Mouse (Mus musculus): ENCODE results near the gene Sycp3. TPM values are rescaled to one million over a fixed set of nuclear protein-coding genes. Genes with fewer than 3 reads are reported as not detected.
"Not testable (repeated sequence)": the region's sequence is repeated elsewhere in the genome, so short reads cannot be mapped to it uniquely, and the experiment has no call there.

Sycp3 gene
- polyA plus RNA-seq, 1 experiment = not detected

DNA sequence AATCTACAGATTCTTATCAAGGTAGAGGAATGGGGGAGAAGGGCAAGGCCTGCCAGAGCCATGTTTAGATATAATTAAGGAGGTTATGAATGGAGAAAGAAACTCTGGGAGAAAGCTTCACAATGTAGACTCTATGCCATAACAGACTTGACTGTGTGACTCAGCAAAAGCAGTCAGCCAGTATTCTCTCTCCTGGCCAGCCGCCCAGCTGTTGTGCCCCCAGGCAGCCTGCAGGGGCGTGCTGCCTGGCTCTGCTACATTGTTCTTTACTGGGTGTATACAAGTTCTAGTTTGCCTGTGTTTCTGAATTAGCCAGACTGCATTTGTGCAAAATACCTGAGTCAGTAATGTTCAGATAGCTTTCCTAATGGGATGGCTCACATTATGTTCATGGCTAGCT is 55.1 kb downstream of the Sycp3 start:
- no peak for TF ChIP-seq POLR2A (IDR thresholded peaks at IDR 0.05; ENCODE audit: control insufficient read depth, extremely low read depth, insufficient read depth, low read length, poor library complexity)
- TF ChIP-seq CTCF (IDR thresholded peaks at IDR 0.05; ENCODE audit: borderline replicate concordance, control insufficient read depth, extremely low read depth, insufficient read depth, low read length, poor library complexity) = no peak
- H3K27me3 ChIP-seq (ENCODE audit: control insufficient read depth, insufficient read depth, low read length) = no peaks in the 10 kb centered on the region
- H3K36me3 ChIP-seq (ENCODE audit: control insufficient read depth, insufficient read depth, low read length) = no peaks in the 10 kb centered on the region
- H3K4me1 ChIP-seq (replicated peaks; ENCODE audit: control insufficient read depth, insufficient read depth, low read length) = no peaks in the 10 kb centered on the region
- DNase-seq = peak; percentile 20
- WGBS = 56% methylated on average over 2 of the region's 2 CpGs
- H3K27ac ChIP-seq (ENCODE audit: control insufficient read depth, insufficient read depth, low read length) = no peak overlapping the region
- H3K4me3 ChIP-seq (ENCODE audit: control insufficient read depth, insufficient read depth, low read length) = no peak overlapping the region

DNA sequence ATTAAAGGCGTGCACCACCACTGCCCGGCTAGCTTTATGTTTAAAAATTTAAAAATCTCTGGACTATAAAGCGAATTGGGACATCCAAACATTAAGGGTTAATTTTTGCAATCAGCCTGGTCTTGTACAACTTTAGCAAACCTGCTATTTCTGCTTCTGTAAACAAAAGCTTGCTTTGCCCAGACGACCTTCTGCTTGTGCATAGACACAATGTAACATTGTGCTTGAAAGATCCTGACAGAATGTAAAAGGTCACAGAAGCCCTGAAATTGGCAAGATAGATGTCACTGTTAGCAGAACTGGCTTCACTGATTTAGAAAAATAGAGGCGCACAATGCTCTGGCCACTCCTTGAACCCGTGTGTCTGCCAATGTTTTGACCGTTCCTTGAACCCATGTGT is 55.7 kb downstream of the Sycp3 start:
- not testable (repeated sequence) for H3K4me1 ChIP-seq (replicated peaks; ENCODE audit: control insufficient read depth, insufficient read depth, low read length); DNase-seq; H3K27me3 ChIP-seq (ENCODE audit: control insufficient read depth, insufficient read depth, low read length); H3K27ac ChIP-seq (ENCODE audit: control insufficient read depth, insufficient read depth, low read length); H3K36me3 ChIP-seq (ENCODE audit: control insufficient read depth, insufficient read depth, low read length); H3K4me3 ChIP-seq (ENCODE audit: control insufficient read depth, insufficient read depth, low read length)
- WGBS = 96% methylated on average over 7 of the region's 7 CpGs

DNA sequence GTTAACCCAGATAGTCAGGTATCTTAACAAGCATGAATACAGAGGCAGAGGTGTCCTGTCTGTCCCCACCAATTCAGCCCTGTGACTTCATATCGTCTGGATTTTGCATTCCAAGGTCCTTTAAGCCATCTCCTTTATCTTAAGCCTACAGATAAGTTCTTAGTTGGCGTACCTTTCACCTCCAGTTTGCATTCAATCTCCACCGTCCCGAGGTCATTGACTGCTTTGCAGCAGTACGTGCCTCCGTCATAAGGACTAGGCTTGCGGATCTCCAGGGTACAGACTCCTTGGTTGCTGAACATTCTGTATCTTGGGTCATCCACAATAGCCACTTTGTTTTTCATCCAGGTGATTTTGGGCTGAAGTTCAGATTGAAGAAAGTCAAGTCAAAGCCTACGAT is 63.4 kb downstream of the Sycp3 start:
- Histone ChIP-seq H3K36me3 (ENCODE audit: control insufficient read depth, insufficient read depth, low read length) (no peaks in the 10 kb centered on the region), H3K4me3 (ENCODE audit: control insufficient read depth, insufficient read depth, low read length) (no peak overlapping the region), H3K27me3 (ENCODE audit: control insufficient read depth, insufficient read depth, low read length) (no peaks in the 10 kb centered on the region), H3K4me1 (replicated peaks; ENCODE audit: control insufficient read depth, insufficient read depth, low read length) (no peaks in the 10 kb centered on the region), H3K27ac (ENCODE audit: control insufficient read depth, insufficient read depth, low read length) (no peak overlapping the region)
- DNase-seq = no peak
- TF ChIP-seq CTCF (IDR thresholded peaks at IDR 0.05; ENCODE audit: borderline replicate concordance, control insufficient read depth, extremely low read depth, insufficient read depth, low read length, poor library complexity) = no peak
- TF ChIP-seq POLR2A (IDR thresholded peaks at IDR 0.05; ENCODE audit: control insufficient read depth, extremely low read depth, insufficient read depth, low read length, poor library complexity) = no peak
- 95% methylated on average over 8 of the region's 8 CpGs for WGBS

Other genes starting within 250 kb of the Sycp3 start
- gene Dram1, start 80.5 kb upstream of the Sycp3 start, polyA plus RNA-seq (2012; rRNA removed) = 19.3 and 24.9 TPM in 2 replicates
- gene Gnptab, start 80.4 kb upstream of the Sycp3 start, polyA plus RNA-seq (2012; rRNA removed) = 14.3 and 16.0 TPM in 2 replicates
- 28.7 and 44.0 TPM in 2 replicates for gene Chpt1, start 44.5 kb downstream of the Sycp3 start, polyA plus RNA-seq (2012; rRNA removed)
- gene Mybpc1, start 145.6 kb downstream of the Sycp3 start, polyA plus RNA-seq (2012; rRNA removed) = 0.23 and 0.26 TPM in 2 replicates
- 2.4 and 2.7 TPM in 2 replicates for gene Spic, start 225.4 kb downstream of the Sycp3 start, polyA plus RNA-seq (2012; rRNA removed)